Comparison of ENCODE assay signal across 13 mouse cellular contexts in the genomic region with DNA sequence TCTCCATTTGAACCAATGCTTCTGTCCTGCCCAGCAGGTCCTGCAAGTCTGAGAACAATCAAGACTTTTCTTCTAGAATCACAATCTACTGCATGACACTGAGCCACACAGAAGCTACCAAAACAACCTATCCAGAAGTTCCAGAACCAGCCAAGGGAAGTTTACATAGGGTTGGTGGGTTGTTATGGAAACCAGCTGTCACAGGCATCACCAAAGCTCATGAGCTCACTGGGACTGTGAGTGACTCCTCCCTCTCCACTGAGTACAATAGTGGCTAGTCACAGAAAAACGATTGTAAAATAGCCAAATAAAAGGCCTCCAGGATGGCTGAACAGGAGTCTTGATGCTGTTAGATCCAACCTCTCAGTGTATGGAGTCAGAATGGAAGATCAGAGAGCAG.
DNase-seq lines count a peak whose midpoint lies in the region; ATAC-seq and TF ChIP-seq lines count a peak whose summit lies in the region.
"Had no signal": no experiment of that assay in that cellular context is flagged by ENCODE, and none has a peak within 500 bp of the region (broad histone marks: within the 10 kb centered on the region; RNA-seq: fewer than 3 reads in every experiment).

No protein-coding gene starts in this region.

- no peaks in the 10 kb centered on the region for H3K36me3 ChIP-seq in forebrain, embryonic 12.5 days (replicated peaks)
- no peaks in the 10 kb centered on the region for H3K36me3 ChIP-seq in forebrain, embryonic 10.5 days (replicated peaks)
- H3K36me3 ChIP-seq in lung, embryonic 16.5 days (ENCODE audit: control insufficient read depth, insufficient read depth, low read length): no peaks in the 10 kb centered on the region
- no peaks in the 10 kb centered on the region for H3K36me3 ChIP-seq in stomach, embryonic 14.5 days (ENCODE audit: control insufficient read depth, insufficient read depth, low read length)
- H3K36me3 ChIP-seq: heart, embryonic 10.5 days had no signal

- no peak overlapping the region for H3K4me2 ChIP-seq in forebrain, embryonic 12.5 days
- H3K4me2 ChIP-seq in lung, embryonic 16.5 days (ENCODE audit: low read depth, low read length): no peak overlapping the region
- H3K4me2 ChIP-seq in stomach, embryonic 14.5 days (replicated peaks; ENCODE audit: low read depth, low read length): no peak overlapping the region

- H3K9me3 ChIP-seq in forebrain, embryonic 12.5 days: no peaks in the 10 kb centered on the region
- H3K9me3 ChIP-seq in forebrain, embryonic 10.5 days: no peaks in the 10 kb centered on the region
- H3K9me3 ChIP-seq in lung, embryonic 16.5 days (ENCODE audit: control insufficient read depth, low read length): no peaks in the 10 kb centered on the region
- no peaks in the 10 kb centered on the region for H3K9me3 ChIP-seq in stomach, embryonic 14.5 days (ENCODE audit: control insufficient read depth, low read depth, low read length)
- H3K9me3 ChIP-seq: heart, embryonic 10.5 days had no signal

- H3K27ac ChIP-seq in forebrain, embryonic 12.5 days: no peak overlapping the region
- H3K27ac ChIP-seq in forebrain, embryonic 10.5 days: no peak overlapping the region
- no peak overlapping the region for H3K27ac ChIP-seq in lung, embryonic 16.5 days (ENCODE audit: low read length)
- H3K27ac ChIP-seq in stomach, embryonic 14.5 days (ENCODE audit: low read length): no peak overlapping the region
- H3K27ac ChIP-seq: heart, embryonic 10.5 days had no signal

- H3K9ac ChIP-seq in forebrain, embryonic 12.5 days: no peak overlapping the region
- H3K9ac ChIP-seq in lung, embryonic 16.5 days (ENCODE audit: low read length): no peak overlapping the region
- no peak overlapping the region for H3K9ac ChIP-seq in stomach, embryonic 14.5 days (replicated peaks; ENCODE audit: low read depth, low read length)

- no peaks in the 10 kb centered on the region for H3K27me3 ChIP-seq in forebrain, embryonic 12.5 days
- no peaks in the 10 kb centered on the region for H3K27me3 ChIP-seq in forebrain, embryonic 10.5 days (ENCODE audit: poor library complexity, severe bottlenecking)
- H3K27me3 ChIP-seq in lung, embryonic 16.5 days (ENCODE audit: control insufficient read depth, insufficient read depth, low read depth, low read length): no peaks in the 10 kb centered on the region
- H3K27me3 ChIP-seq in stomach, embryonic 14.5 days (ENCODE audit: control insufficient read depth, insufficient read depth, low read length): no peaks in the 10 kb centered on the region
- H3K27me3 ChIP-seq: Patski had no signal

- no peak overlapping the region for H3K4me3 ChIP-seq in forebrain, embryonic 12.5 days (replicated peaks)
- no peak overlapping the region for H3K4me3 ChIP-seq in forebrain, embryonic 10.5 days
- H3K4me3 ChIP-seq in lung, embryonic 16.5 days (ENCODE audit: low read length): no peak overlapping the region
- H3K4me3 ChIP-seq in lung, adult 2 months (replicated peaks; ENCODE audit: extremely low read depth, low read depth, low read length): no peak overlapping the region
- H3K4me3 ChIP-seq in stomach, embryonic 14.5 days (ENCODE audit: low read depth, low read length): no peak overlapping the region
- H3K4me3 ChIP-seq: heart, embryonic 10.5 days had no signal

- peaks cover 16% of the 10 kb centered on the region; the same call in 1 of the 2 replicates for H3K4me1 ChIP-seq in forebrain, embryonic 12.5 days
- peaks cover 25% of the 10 kb centered on the region for H3K4me1 ChIP-seq in forebrain, embryonic 10.5 days
- H3K4me1 ChIP-seq in lung, embryonic 16.5 days (replicated peaks; ENCODE audit: control insufficient read depth, insufficient read depth, low read length): peaks cover 11% of the 10 kb centered on the region
- H3K4me1 ChIP-seq in lung, adult 2 months (ENCODE audit: control insufficient read depth, insufficient read depth, low read length): 0 out of 2 replicates have a peak, but pooled peaks cover 2% of the 10 kb centered on the region
- H3K4me1 ChIP-seq in stomach, embryonic 14.5 days (ENCODE audit: control insufficient read depth, insufficient read depth, low read length): peaks cover 7% of the 10 kb centered on the region

- ATAC-seq in forebrain, embryonic 12.5 days (ENCODE audit: low FRiP score): peak; percentile 51; the same call in 1 of the 2 replicates
- 0 out of 2 replicates have a peak, but pooled peaks have one; percentile 40 for ATAC-seq in lung, embryonic 16.5 days (ENCODE audit: low read depth)
- ATAC-seq in stomach, embryonic 14.5 days (ENCODE audit: insufficient number of reproducible peaks, insufficient read depth, low FRiP score, low read depth): peak; percentile 33; the same call in 1 of the 2 replicates
- ATAC-seq: midbrain, embryonic 16.5 days; Patski had no signal

- WGBS in forebrain, embryonic 12.5 days: 3% methylated on average over 1 of the region's 1 CpGs
- WGBS in forebrain, embryonic 10.5 days: 26% methylated on average over 1 of the region's 1 CpGs
- 22% methylated on average over 1 of the region's 1 CpGs for WGBS in lung, embryonic 16.5 days
- WGBS in lung, adult 2 months: 17% methylated on average over 1 of the region's 1 CpGs
- 18% methylated on average over 1 of the region's 1 CpGs for WGBS in stomach, embryonic 14.5 days

- DNase-seq in forebrain, embryonic 10.5 days (ENCODE audit: extremely low spot score, low spot score): no peak
- no peak for DNase-seq in lung, adult 2 months
- peak; percentile 42 for DNase-seq in embryo, embryonic 11 days
- no peak for DNase-seq in heart, adult 9 months (ENCODE audit: low spot score in 2 of 2)
- no peak for DNase-seq in ovary, postnatal 10 days (ENCODE audit: low spot score)
- DNase-seq: liver; thymus, postnatal 36 days had no signal

- no peak for TF ChIP-seq POLR2A in lung, adult 2 months (IDR thresholded peaks at IDR 0.05; ENCODE audit: borderline replicate concordance, extremely low read depth, low read depth, low read length)

- no peak for TF ChIP-seq CTCF in lung, adult 2 months (IDR thresholded peaks at IDR 0.05; ENCODE audit: insufficient read depth, low read length)
